29 mouse cellular contexts compared by ENCODE assay signal in the genomic region with DNA sequence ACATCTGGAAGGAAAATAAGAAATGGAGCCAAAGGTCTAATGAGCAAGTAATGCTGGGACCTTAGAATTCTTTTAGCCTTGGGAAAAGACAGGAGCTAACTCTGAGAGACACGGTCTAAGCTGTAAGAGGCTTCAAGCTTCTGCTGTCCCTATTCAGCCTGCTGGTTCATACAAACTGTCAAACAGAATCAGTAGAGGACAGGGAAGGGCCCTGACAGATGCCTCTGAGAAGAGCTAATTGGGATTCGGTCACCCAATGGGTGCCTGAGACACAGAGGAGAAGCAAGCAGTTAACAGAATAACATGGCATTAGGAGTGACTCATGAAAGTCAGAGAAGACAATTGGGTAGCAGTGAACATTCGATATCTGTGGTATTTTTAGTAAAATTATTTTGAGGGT.
"Had no signal": no experiment of that assay in that cellular context is flagged by ENCODE, and none has a peak within 500 bp of the region (broad histone marks: within the 10 kb centered on the region; RNA-seq: fewer than 3 reads in every experiment).

No protein-coding gene starts in this region.

- H3K27ac ChIP-seq: left cerebral cortex, adult 2 months; limb, embryonic 10.5 days; limb, embryonic 12.5 days; limb, embryonic 13.5 days; limb, embryonic 15.5 days; liver, embryonic 12.5 days; liver, embryonic 13.5 days; liver, embryonic 14.5 days; liver, embryonic 15.5 days; lung, embryonic 15.5 days; macrophage; midbrain, embryonic 12.5 days; midbrain, embryonic 13.5 days had no signal

- H3K36me3 ChIP-seq: limb, embryonic 10.5 days; limb, embryonic 12.5 days; limb, embryonic 13.5 days; limb, embryonic 15.5 days; liver, embryonic 12.5 days; liver, embryonic 13.5 days; liver, embryonic 15.5 days; lung, embryonic 15.5 days; midbrain, embryonic 12.5 days; midbrain, embryonic 13.5 days had no signal

- H3K9ac ChIP-seq: limb, embryonic 12.5 days; limb, embryonic 13.5 days; limb, embryonic 15.5 days; liver, embryonic 12.5 days; liver, embryonic 13.5 days; liver, embryonic 14.5 days; liver, embryonic 15.5 days; liver, postnatal 0 days; lung, embryonic 14.5 days; lung, embryonic 15.5 days; midbrain, embryonic 12.5 days; midbrain, embryonic 13.5 days had no signal

- H3K4me3 ChIP-seq: left cerebral cortex, adult 2 months; limb, embryonic 10.5 days; limb, embryonic 12.5 days; limb, embryonic 13.5 days; limb, embryonic 15.5 days; liver, embryonic 12.5 days; liver, embryonic 13.5 days; liver, embryonic 15.5 days; lung, embryonic 15.5 days; megakaryocyte, embryonic 14.5 days; midbrain, embryonic 12.5 days; midbrain, embryonic 13.5 days; myocyte had no signal

- DNase-seq: layer of hippocampus, postnatal 36 days; left cerebral cortex, postnatal 4 days; liver; liver, embryonic 13.5 days; liver, postnatal 0 days; lung, adult 18-20 months; lung, adult 2 months; lung, embryonic 14.5 days; lung, postnatal 10 days; lung, postnatal 14 days; lung, postnatal 36 days; lung, postnatal 4 days; midbrain, embryonic 14.5 days had no signal

- H3K27me3 ChIP-seq: limb, embryonic 12.5 days; limb, embryonic 13.5 days; limb, embryonic 15.5 days; liver, embryonic 12.5 days; liver, embryonic 13.5 days; liver, embryonic 15.5 days; lung, embryonic 15.5 days; megakaryocyte, embryonic 14.5 days; midbrain, embryonic 12.5 days; midbrain, embryonic 13.5 days had no signal

- H3K9me3 ChIP-seq: limb, embryonic 10.5 days; limb, embryonic 12.5 days; limb, embryonic 13.5 days; limb, embryonic 15.5 days; liver, embryonic 12.5 days; liver, embryonic 13.5 days; liver, embryonic 15.5 days; lung, embryonic 15.5 days; megakaryocyte, embryonic 14.5 days; midbrain, embryonic 12.5 days; midbrain, embryonic 13.5 days had no signal

- ATAC-seq: liver, embryonic 12.5 days; liver, postnatal 0 days; lung, postnatal 0 days; midbrain, embryonic 13.5 days had no signal

- H3K4me1 ChIP-seq: limb, embryonic 10.5 days; limb, embryonic 12.5 days; limb, embryonic 13.5 days; limb, embryonic 15.5 days; liver, embryonic 12.5 days; liver, embryonic 13.5 days; liver, embryonic 15.5 days; lung, embryonic 15.5 days; megakaryocyte, embryonic 14.5 days; midbrain, embryonic 12.5 days; midbrain, embryonic 13.5 days had no signal

- H3K4me2 ChIP-seq: limb, embryonic 12.5 days; limb, embryonic 13.5 days; limb, embryonic 15.5 days; liver, embryonic 11.5 days; liver, embryonic 12.5 days; liver, embryonic 13.5 days; liver, embryonic 15.5 days; lung, embryonic 14.5 days; lung, embryonic 15.5 days; midbrain, embryonic 12.5 days; midbrain, embryonic 13.5 days had no signal
